Mouse (Mus musculus): ENCODE data around the gene Iqck.

Gene Iqck

GRCm38 (mm10) chr7:118851571-118851970, 4.0 kb upstream of the Iqck start:
- DNase-seq (ENCODE audit: low spot score in 2 of 2) = peak in 1 of 2 experiments; percentile 32

- DNase-seq (ENCODE audit: low spot score in 2 of 2) = no peak
Observed at GRCm38 (mm10) chr7:118852611-118853010, 2.9 kb upstream of the Iqck start.

GRCm38 (mm10) chr7:118854606-118855005, 946 bp upstream of the Iqck start:
- DNase-seq (ENCODE audit: low spot score in 2 of 2) = no peak

GRCm38 (mm10) chr7:118855877-118856304, 339 bp downstream of the Iqck start, which contains the start of gene Knop1:
Knop1 (minus strand) TSS chr7:118856254.
- DNase-seq (ENCODE audit: low spot score in 2 of 2) = no peak

- no peak for DNase-seq (ENCODE audit: low spot score in 2 of 2)
Observed at GRCm38 (mm10) chr7:118858640-118859039, 3.1 kb downstream of the Iqck start.

- no peak for DNase-seq (ENCODE audit: low spot score in 2 of 2)
Observed at GRCm38 (mm10) chr7:118865362-118865761, 9.8 kb downstream of the Iqck start.

- DNase-seq (ENCODE audit: low spot score in 2 of 2) = no peak
Observed at GRCm38 (mm10) chr7:118879466-118880029, 24.0 kb downstream of the Iqck start.

- DNase-seq (ENCODE audit: low spot score in 2 of 2) = no peak
Observed at GRCm38 (mm10) chr7:118883957-118884356, 28.4 kb downstream of the Iqck start.

- no peak for DNase-seq (ENCODE audit: low spot score in 2 of 2)
Observed at GRCm38 (mm10) chr7:118884969-118885368, 29.4 kb downstream of the Iqck start.

- DNase-seq (ENCODE audit: low spot score in 2 of 2) = no peak
Observed at GRCm38 (mm10) chr7:118887303-118888055, 31.9 kb downstream of the Iqck start.

- peak; percentile 38 to 47 for DNase-seq (ENCODE audit: low spot score in 2 of 2)
Observed at GRCm38 (mm10) chr7:118889046-118889680, 33.6 kb downstream of the Iqck start.

GRCm38 (mm10) chr7:118895469-118896450, 40.2 kb downstream of the Iqck start:
- no peak for DNase-seq (ENCODE audit: low spot score in 2 of 2)

- DNase-seq (ENCODE audit: low spot score in 2 of 2) = no peak
Observed at GRCm38 (mm10) chr7:118898063-118898462, 42.5 kb downstream of the Iqck start.

- no peak for DNase-seq (ENCODE audit: low spot score in 2 of 2)
Observed at GRCm38 (mm10) chr7:118900090-118900489, 44.5 kb downstream of the Iqck start.

- DNase-seq (ENCODE audit: low spot score in 2 of 2) = peak; percentile 74 to 79
Observed at GRCm38 (mm10) chr7:118902944-118903343, 47.4 kb downstream of the Iqck start.

GRCm38 (mm10) chr7:118903879-118904278, 48.3 kb downstream of the Iqck start:
- no peak for DNase-seq (ENCODE audit: low spot score in 2 of 2)

- no peak for DNase-seq (ENCODE audit: low spot score in 2 of 2)
Observed at GRCm38 (mm10) chr7:118904530-118904929, 49.0 kb downstream of the Iqck start.

- DNase-seq (ENCODE audit: low spot score in 2 of 2) = no peak
Observed at GRCm38 (mm10) chr7:118908961-118909515, 53.5 kb downstream of the Iqck start.

- DNase-seq (ENCODE audit: low spot score in 2 of 2) = no peak
Observed at GRCm38 (mm10) chr7:118910464-118910863, 54.9 kb downstream of the Iqck start.

GRCm38 (mm10) chr7:118911170-118911569, 55.6 kb downstream of the Iqck start:
- DNase-seq (ENCODE audit: low spot score in 2 of 2) = no peak

- DNase-seq (ENCODE audit: low spot score in 2 of 2) = no peak
Observed at GRCm38 (mm10) chr7:118911571-118911970, 56.0 kb downstream of the Iqck start.

Measured in right cerebral cortex, postnatal 10 days (tissue).